Mouse (Mus musculus) heart, adult 18-20 months (tissue): Measurements from ENCODE around the gene Il27ra. TPM values are rescaled to one million over a fixed set of nuclear protein-coding genes. Genes with fewer than 3 reads are reported as not detected.
"Not testable (repeated sequence)": the region's sequence is repeated elsewhere in the genome, so short reads cannot be mapped to it uniquely, and the experiment has no call there.

ENCODE experiments used
- DNase-seq, 2 experiments: peaks; one replicate each; pipeline ENCODE4 v3.0.0; 2021 to 2022; ENCODE audit warnings: mixed read lengths in 1 of 2
- total RNA-seq, 2 experiments: library from RNA; stranded (reverse); gene quantifications; 2 replicates each; pipeline ENCODE4 v1.2.3; 2021

Gene Il27ra
- total RNA-seq, 2 experiments from 2014 or later: 3.1 to 5.4 TPM

DNA sequence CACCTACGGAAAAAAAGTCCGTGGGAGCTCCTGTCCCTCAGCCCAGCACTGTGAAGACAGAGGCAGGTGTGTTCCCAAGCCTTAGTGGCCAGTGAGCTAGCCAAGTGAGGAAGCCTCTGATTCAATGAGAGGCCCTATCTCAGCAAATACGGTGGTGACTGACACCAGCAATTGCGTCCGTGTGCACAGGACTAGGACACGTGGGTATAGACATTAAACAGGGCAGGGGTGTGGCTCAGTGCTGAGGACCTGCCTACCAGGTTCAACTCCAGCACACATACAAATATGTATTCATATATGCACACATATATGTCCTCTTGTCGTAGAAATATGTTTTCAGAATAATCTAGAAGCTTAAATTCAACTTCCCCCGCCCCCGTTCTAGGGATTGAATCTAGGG, 22.7 kb downstream of the Il27ra start:
- no peak for DNase-seq

DNA sequence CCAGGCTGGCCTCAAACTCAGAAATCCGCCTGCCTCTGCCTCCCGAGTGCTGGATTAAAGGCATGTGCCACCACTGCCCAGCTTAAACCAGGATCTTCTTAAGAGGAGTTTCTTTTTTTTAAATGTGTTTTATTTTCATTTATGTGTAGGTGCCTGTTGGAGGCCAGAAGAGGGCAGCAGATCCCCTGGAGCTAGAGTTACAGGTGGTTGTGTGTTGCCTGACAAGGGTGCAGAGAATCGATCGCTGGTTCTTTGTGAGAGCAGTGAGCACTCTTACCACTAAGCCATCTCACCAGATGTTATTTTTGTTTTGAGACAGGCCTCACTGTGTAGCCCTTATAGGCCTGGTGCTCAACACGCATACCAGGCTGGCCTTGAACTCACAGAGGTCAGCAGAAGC, 26.6 kb downstream of the Il27ra start:
- no peak for DNase-seq

DNA sequence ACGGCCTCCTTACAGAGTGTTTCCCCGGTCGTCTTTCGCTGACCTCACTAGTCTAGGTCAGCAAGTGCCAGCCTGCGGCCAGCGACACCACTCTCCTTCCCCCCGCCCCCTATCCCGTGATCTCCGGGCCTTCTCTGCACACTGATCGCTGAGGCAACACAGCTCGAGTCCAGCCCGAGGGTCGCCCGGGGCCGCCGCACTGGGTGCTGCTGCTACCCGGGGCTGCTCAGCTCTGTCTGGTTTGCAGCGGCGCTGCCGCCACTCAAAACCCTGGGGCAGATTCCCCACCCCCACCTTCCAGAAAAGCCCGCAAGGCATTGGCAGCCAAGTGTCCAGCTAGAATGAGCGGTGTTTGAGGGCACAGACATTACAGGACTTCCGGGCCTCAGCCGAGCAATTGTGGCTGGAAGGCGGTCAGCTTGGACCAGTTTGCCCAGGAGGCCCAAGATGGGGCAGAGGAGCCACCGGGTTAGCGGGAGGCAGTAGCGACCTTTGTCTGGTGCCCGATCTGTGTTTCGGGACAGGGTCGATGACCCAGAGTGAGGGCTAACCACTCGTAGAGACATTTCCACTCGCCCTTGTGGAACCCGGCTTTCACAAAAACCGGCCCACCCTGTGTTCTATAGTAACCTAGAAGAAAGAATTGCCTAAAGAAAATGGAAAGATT, 29.8 kb downstream of the Il27ra start:
- DNase-seq: peak; percentile 32 to 37

DNA sequence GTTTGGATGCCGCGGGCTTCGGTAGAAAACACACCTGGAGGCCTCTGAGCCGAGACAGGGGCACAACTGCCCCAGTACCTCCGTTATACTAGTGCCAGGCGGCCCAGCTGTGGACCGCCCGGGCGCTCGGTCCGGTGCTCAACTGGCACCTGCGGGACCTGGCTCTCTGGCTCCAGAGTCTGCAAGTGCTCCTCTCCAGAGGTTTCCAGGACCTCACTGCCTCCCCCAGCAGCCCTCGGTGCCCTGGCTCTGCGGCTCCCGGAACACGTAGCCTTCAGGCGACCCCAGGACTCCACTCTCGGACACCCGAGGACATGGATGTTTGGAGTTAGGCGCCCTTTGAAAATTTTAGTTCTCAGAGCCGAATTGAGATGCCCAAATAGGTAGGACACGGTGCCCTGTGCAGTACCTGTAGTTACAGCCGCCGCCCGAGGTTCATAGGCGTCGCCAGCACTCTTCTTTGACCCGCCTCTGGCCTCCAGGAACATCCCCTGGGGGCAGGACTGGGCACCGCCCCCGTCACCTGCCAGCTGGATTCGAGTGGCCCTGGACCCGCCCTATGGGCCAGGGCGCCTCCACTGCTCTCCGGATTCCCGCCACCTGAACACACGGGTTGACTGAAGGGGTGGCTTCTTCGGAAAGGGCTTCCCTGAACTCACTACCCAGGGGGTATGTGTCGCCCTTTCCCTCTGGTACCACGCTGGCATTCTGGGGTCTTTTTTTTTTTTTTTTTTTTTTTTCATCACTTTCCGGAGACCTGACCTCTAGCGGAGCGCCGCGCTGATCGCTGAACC, 30.5 kb downstream of the Il27ra start, which contains the start of gene 2210011C24Rik:
TSS of gene 2210011C24Rik (minus strand) at position 467 of the 794 bp plus-strand sequence.
- peak in 1 of 2 experiments; percentile 38 for DNase-seq

- DNase-seq: peak; percentile 83 to 87
Observed at GRCm38 (mm10) chr8:84010625-84011611, 31.5 kb downstream of the Il27ra start.

DNA sequence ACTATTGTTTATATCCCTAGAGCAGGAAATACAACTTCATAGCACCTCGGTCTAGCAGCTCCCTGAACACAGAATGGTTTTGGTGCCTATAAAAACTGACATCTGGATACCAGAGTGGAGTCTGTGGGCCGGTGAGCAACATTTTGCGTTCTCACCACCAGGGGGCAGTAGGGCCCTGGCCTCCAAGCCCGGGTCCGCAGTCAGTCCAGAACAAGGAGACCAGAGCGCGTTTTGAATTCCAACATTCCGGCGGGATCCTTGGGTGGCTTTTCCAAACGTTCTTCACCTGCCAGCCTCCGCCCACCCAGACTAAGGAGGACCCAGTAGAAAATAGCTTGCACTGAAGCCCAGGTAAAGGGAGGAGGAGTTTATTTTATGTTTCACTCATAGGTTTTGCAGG, 32.5 kb downstream of the Il27ra start:
- DNase-seq: peak; percentile 88 to 91

- DNase-seq: no peak
Observed at GRCm38 (mm10) chr8:84008362-84008761, 34.0 kb downstream of the Il27ra start.

DNA sequence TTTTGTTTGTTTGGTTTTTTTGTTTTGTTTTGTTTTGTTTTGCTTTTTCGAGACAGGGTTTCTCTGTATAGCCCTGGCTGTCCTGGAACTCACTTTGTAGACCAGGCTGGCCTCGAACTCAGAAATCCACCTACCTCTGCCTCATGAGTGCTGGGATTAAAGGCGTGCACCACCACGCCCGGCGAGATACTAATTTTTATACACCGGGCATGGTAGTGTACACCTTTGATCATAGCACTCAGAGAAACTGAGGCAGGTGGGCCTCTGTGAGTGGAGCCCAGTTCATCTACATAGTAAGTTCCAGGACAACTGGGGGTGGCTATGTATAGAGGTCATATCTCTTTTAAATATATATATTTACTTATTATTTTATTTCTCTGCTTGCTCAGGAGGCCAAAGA, 36.9 kb downstream of the Il27ra start:
- not testable (repeated sequence) for DNase-seq

DNA sequence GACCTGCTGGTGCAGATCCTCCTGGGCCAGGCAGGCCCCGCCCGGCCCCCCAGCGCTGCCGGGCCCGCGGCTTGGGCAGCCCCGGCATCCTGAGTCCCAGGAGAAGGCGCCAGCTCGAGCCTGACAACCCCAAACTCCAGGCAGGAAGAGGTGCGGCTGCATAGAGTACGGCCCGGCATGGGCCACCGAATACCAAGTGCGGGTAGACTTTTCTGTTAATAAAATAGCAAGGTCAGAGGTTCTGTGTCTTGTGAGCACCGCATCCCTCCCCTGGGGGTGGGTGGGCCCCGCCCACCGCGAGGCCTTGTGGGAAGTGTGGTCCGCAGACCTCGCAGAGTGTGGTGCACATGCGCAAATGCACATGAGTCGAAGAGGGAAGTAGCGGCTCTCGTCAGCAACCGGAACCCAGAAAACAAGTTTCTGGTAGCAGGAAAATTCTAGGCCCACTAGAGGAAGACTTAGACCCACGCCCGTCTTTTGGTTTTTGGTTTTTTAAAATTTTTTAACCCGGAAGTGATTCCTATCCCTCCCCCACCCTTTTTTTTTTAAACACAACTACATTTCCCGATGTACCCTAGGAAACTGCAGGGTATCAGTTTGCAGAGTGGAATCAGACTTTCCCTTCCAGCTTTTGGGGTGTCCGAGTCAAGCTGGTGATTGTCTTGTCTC, 37.7 kb downstream of the Il27ra start:
- peak; percentile 96 to 97 for DNase-seq

DNA sequence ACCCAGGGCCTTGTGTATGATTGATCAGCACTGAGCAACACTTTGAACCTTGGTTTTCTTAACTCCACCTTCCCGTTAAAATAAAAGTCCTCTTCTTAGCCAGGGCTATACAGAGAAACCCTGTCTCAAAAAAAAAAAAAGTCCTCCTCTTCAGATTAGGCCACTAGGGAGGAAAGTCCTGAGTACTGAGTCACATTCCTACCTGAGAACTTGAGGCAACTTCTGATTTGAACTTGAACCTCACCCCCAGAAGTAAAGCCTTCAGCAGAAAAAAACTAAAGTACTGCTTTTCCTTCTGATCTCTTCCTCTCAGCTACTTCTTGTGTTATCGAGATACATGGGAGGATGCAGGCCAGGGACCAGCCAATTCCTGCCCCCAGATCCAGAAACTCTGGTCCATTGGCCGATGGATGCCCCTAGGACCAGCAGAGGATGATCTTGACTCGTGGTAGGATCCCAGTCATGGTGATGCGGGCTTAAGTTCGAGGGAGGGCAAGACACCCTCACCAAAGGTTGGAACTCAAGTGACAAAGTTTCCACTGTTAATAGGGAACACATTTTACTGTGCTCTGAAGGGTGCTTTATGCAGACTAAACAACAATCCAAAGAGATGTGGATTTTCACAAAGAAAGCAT, 38.7 kb downstream of the Il27ra start:
- no peak for DNase-seq

- DNase-seq: no peak
Observed at GRCm38 (mm10) chr8:84002957-84003611, 39.3 kb downstream of the Il27ra start.

- DNase-seq: no peak
Observed at GRCm38 (mm10) chr8:84001281-84002000, 40.9 kb downstream of the Il27ra start, which contains the start of gene 1700067K01Rik. Gene 1700067K01Rik, plus strand, starts transcription at chr8:84001502.

- no peak for DNase-seq
Observed at GRCm38 (mm10) chr8:83999825-84000224, 42.6 kb downstream of the Il27ra start.

DNA sequence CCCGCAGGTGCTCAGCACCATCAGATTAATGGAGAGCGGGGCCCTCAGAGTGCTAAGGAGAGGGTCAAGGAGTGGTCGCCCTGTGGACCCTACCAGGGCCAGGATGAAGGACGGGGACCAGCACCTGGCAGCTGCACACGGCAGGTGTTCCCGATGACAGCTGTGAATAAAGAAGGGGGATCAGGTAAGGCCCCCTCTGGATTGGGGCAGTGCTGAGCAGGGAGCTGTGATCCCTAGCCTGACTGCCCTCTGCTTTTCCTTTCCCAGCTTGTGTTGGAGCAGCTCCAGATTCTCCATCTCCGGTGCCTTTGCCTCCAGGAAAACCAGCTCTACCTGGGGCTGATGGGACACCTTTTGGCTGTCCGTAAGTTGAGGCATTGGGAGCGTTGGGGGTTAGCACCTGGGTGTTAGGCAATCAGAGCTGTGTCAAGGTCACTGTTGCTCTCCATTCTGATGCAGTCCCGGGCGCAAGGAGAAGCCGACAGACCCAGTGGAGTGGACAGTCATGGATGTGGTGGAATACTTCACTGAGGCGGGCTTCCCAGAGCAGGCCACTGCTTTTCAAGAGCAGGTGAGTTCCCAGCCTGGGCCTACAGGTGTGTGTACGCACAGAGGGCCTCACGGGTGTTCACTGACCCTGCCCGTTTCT, 43.2 kb downstream of the Il27ra start:
- no peak for DNase-seq

GRCm38 (mm10) chr8:83998231-83999056, 43.9 kb downstream of the Il27ra start:
- peak; percentile 64 to 67 for DNase-seq

DNA sequence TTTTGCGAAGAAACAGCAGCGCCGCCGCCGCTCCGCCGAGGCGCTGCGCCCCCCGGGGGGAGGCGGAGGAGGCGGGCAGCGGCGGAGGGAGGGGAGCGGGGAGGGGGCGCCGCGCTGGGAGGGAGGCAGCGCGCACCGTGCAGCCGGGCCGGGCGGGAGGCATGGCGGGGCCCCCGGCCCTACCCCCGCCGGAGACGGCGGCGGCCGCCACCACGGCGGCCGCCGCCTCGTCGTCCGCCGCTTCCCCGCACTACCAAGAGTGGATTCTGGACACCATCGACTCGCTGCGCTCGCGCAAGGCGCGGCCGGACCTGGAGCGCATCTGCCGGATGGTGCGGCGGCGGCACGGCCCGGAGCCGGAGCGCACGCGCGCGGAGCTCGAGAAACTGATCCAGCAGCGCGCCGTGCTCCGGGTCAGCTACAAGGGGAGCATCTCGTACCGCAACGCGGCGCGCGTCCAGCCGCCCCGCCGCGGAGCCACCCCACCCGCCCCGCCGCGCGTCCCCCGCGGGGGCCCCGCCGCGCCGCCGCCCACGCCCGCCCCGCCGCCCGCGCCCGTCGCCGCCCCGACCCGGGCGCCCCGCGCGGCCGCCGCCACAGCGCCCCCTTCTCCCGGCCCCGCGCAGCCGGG, 44.8 kb downstream of the Il27ra start, which contains the start of gene Samd1:
TSS of gene Samd1 (plus strand) at position 162 of the 631 bp plus-strand sequence.
- peak; percentile 54 to 64 for DNase-seq
